Mouse (Mus musculus) CH12.LX (cell line): ENCODE measurements at regions not wholly inside any gene's neighbourhood (a gene's known extent, or its start where the extent isn't known, plus 50 kb on each side); places are given as distances from the start of the nearest gene placed in this dataset.

ENCODE experiments used
- CHD1 ChIP-seq: IDR thresholded peaks from 2 replicates; pipeline ENCODE4 v1.6.1; 2012; ENCODE audit warnings: low read depth, low read length, improper control_type of control experiment, inconsistent platforms
- CHD2 ChIP-seq: IDR thresholded peaks from 2 replicates; pipeline ENCODE4 v1.6.1; 2011; ENCODE audit warnings: low read length, improper control_type of control experiment
- CTCF ChIP-seq, 2 experiments: IDR thresholded peaks in 1 of 2; conservative IDR thresholded peaks in 1 of 2; 2 replicates each; pipeline ENCODE4 v1.5.1; 2011 to 2012; ENCODE audit warnings: low read depth in 2 of 2, low read length in 2 of 2, improper control_type of control experiment in 1 of 2, inconsistent platforms in 1 of 2, mild to moderate bottlenecking in 1 of 2, moderate library complexity in 1 of 2
- ELF1 ChIP-seq: IDR thresholded peaks from 2 replicates; pipeline ENCODE4 v1.6.1; 2014; ENCODE audit warnings: low read depth, mild to moderate bottlenecking, inconsistent platforms, low read length, improper control_type of control experiment
- JUND ChIP-seq: conservative IDR thresholded peaks from 2 replicates; pipeline ENCODE4 v1.6.1; 2011; ENCODE audit warnings: low read depth, low read length, improper control_type of control experiment
- POLR2A ChIP-seq: IDR thresholded peaks from 2 replicates; pipeline ENCODE4 v1.6.1; 2011; ENCODE audit warnings: low read depth, mild to moderate bottlenecking, improper control_type of control experiment, low read length
- TBP ChIP-seq: conservative IDR thresholded peaks from 2 replicates; pipeline ENCODE4 v1.6.1; 2011; ENCODE audit warnings: low read depth, low read length, improper control_type of control experiment
- TCF12 ChIP-seq: IDR thresholded peaks from 2 replicates; pipeline ENCODE4 v1.6.1; 2014; ENCODE audit warnings: low read depth, mild to moderate bottlenecking, inconsistent platforms, low read length, improper control_type of control experiment
- USF1 ChIP-seq: IDR thresholded peaks from 2 replicates; pipeline ENCODE4 v1.6.1; 2014; ENCODE audit warnings: low read depth, mild to moderate bottlenecking, inconsistent platforms, low read length, improper control_type of control experiment

DNA sequence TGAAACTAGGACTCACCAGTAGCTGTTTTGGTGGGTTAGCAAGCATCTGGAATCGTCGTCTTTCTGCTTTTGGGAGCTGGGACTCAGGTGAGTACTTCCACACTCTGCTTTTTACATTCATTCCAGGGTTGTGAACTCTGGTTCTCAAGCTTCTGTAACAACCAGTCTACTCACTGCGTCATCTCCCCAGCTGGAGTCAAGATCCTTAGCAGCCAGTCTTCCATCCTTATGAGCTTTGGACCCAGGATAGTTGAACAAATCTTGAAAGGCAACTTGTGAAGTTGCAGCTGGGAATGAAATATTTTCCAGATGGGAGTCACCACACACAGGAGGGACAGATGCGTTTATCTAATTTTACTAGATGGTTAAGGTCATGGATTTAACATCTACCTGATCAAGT lies 223.5 kb upstream of the Klhl29 start:
- TF ChIP-seq POLR2A (no peak), JUND (no peak), CHD2 (no peak), TCF12 (no peak), ELF1 (no peak), TBP (no peak), CTCF (conservative IDR thresholded peaks at IDR 0.05 in 1 of 2, IDR thresholded peaks at IDR 0.05 in 1 of 2; ENCODE audit: low read depth in 2 of 2, low read length in 2 of 2) (no peak), USF1 (no peak), CHD1 (no peak)
